In genomic region chr4:131977201-131977600, GRCm38 (mm10) we compare ENCODE assay signal across 9 mouse cellular contexts. TPM values are rescaled to one million over a fixed set of nuclear protein-coding genes. Genes with fewer than 3 reads are reported as not detected.
DNase-seq lines count a peak whose midpoint lies in the region; ATAC-seq lines count a peak whose summit lies in the region.
"Had no signal": no experiment of that assay in that cellular context is flagged by ENCODE, and none has a peak within 500 bp of the region (broad histone marks: within the 10 kb centered on the region; RNA-seq: fewer than 3 reads in every experiment).

No protein-coding gene starts in this region.

- H3K36me3 ChIP-seq in liver, embryonic 16.5 days (ENCODE audit: control insufficient read depth, insufficient read depth) = peaks cover 88% of the 10 kb centered on the region

- no peak overlapping the region for H3K9ac ChIP-seq in liver, embryonic 16.5 days (ENCODE audit: low read depth, low read length)
- H3K9ac ChIP-seq: lung, embryonic 15.5 days had no signal

- peak overlapping the region; percentile 42; the same call in 1 of the 2 replicates for H3K27ac ChIP-seq in liver, embryonic 16.5 days (ENCODE audit: low read length)
- H3K27ac ChIP-seq: lung, embryonic 15.5 days had no signal

- no peak overlapping the region for H3K4me2 ChIP-seq in liver, embryonic 16.5 days (ENCODE audit: low read depth, low read length)
- H3K4me2 ChIP-seq: lung, embryonic 15.5 days had no signal

- no peaks in the 10 kb centered on the region for H3K4me1 ChIP-seq in liver, embryonic 16.5 days (ENCODE audit: control insufficient read depth, low read depth, low read length)
- H3K4me1 ChIP-seq: lung, embryonic 15.5 days had no signal

- no peaks in the 10 kb centered on the region for H3K9me3 ChIP-seq in liver, embryonic 16.5 days (replicated peaks; ENCODE audit: control insufficient read depth, low read length)
- H3K9me3 ChIP-seq: lung, embryonic 15.5 days had no signal

- peak; percentile 77 for DNase-seq in CD4-positive helper T cell, adult 2 months (ENCODE audit: low read depth, low spot score)
- peak; percentile 36 for DNase-seq in WW6 (ENCODE audit: low read depth, low spot score)
- DNase-seq in cerebellum, postnatal 25 days = peak; percentile 85 to 90
- DNase-seq in gastrocnemius, postnatal 25 days = peak; percentile 50
- DNase-seq in kidney, postnatal 36 days = peak; percentile 71 to 89
- peak; percentile 66 for DNase-seq in right cerebral cortex, adult 18-20 months
- peak; percentile 47 for DNase-seq in urinary bladder, postnatal 10 days (ENCODE audit: low spot score)

- no peak overlapping the region for H3K4me3 ChIP-seq in liver, embryonic 16.5 days (ENCODE audit: low read depth, low read length)
- H3K4me3 ChIP-seq: lung, embryonic 15.5 days had no signal

- WGBS in liver, embryonic 16.5 days (ENCODE audit: insufficient replicate concordance) = 22% methylated on average over 4 of the region's 4 CpGs

- H3K27me3 ChIP-seq in liver, embryonic 16.5 days (ENCODE audit: control insufficient read depth, insufficient read depth, low read depth, low read length) = no peaks in the 10 kb centered on the region
- H3K27me3 ChIP-seq: lung, embryonic 15.5 days had no signal

- ATAC-seq in liver, embryonic 16.5 days (ENCODE audit: low read depth) = peak; percentile 69

RNA-seq across cellular contexts. Expression of gene Tmem200b, which starts 55.6 kb away (rescaled TPM):
- 1 to 10 TPM; 2.7 to 3.0 TPM for total RNA-seq in gastrocnemius, postnatal 25 days (2021)
- not detected in 2 replicates for polyA plus RNA-seq in liver, embryonic 16.5 days (2015; fragmentation: Nextera tagmentation; extraction: Ambion mirVana)

Comparison
In these comparisons a context has a peak if more than half of its experiments do, and no peak if none do; other contexts are left out.
1. DNase-seq: peak in every context shown above with its lines; median percentile 88 in cerebellum, postnatal 25 days; 80 in kidney, postnatal 36 days; 77 in CD4-positive helper T cell, adult 2 months; 66 in right cerebral cortex, adult 18-20 months; 50 in gastrocnemius, postnatal 25 days; 47 in urinary bladder, postnatal 10 days; 36 in WW6.